Mouse (Mus musculus): Measurements from ENCODE around the gene Myzap. TPM values are rescaled to one million over a fixed set of nuclear protein-coding genes. Genes with fewer than 3 reads are reported as not detected.
A peak's percentile ranks its signal among the peaks of the same experiment; 100 is the strongest.

Gene Myzap
- polyA plus RNA-seq, 1 experiment: 0.70 TPM

- Histone ChIP-seq H3K79me3 (ENCODE audit: low read depth) (no peaks in the 10 kb centered on the region), H3K79me2 (ENCODE audit: control insufficient read depth, insufficient read depth) (no peaks in the 10 kb centered on the region), H3K36me3 (ENCODE audit: control insufficient read depth, insufficient read depth) (no peaks in the 10 kb centered on the region), H3K4me3 (ENCODE audit: insufficient read depth, poor library complexity, severe bottlenecking) (no peak overlapping the region), H3ac (ENCODE audit: control insufficient read depth, insufficient read length, low read depth) (no peak overlapping the region), H3K27me3 (ENCODE audit: control insufficient read depth, insufficient read depth, insufficient read length) (no peaks in the 10 kb centered on the region)
- TF ChIP-seq MAX (IDR thresholded peaks at IDR 0.05) (no peak), CEBPB (IDR thresholded peaks at IDR 0.05; ENCODE audit: low read depth) (no peak), CTCF (IDR thresholded peaks at IDR 0.05; ENCODE audit: control insufficient read depth, insufficient read depth, insufficient read length) (no peak), USF1 (IDR thresholded peaks at IDR 0.05; ENCODE audit: low read depth) (no peak), MYOG (IDR thresholded peaks at IDR 0.05; ENCODE audit: control insufficient read depth, extremely low read depth, insufficient read length) (no peak), FOSL1 (IDR thresholded peaks at IDR 0.05; ENCODE audit: insufficient read depth, low read length, poor library complexity, severe bottlenecking) (no peak), MYOD1 (IDR thresholded peaks at IDR 0.05; ENCODE audit: control insufficient read depth, insufficient read length, low read depth) (no peak)
These were observed 42.8 kb upstream of the Myzap start for GRCm38 (mm10) chr9:71634916-71635315.

DNA sequence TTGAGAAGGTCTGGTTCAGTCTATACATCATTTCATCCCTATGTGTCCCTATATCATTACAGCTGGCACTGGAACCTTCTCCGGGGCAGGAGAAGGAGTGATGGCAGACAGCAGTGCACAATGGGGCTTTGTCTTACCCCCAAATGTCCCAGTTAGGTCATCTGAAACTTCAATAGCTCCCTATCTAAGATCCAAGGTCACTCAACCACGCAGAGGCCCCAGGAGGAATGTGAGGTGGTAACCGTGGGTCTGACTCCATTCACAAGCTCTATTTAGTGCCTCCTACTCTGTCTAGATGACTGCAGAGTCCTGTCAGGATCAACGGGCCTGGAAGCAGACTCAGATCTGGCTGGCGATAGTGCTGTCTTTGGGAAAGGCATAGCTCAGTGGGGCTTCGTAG is 36.8 kb upstream of the Myzap start:
- Histone ChIP-seq H3K79me3 (ENCODE audit: low read depth) (no peaks in the 10 kb centered on the region), H3ac (ENCODE audit: control insufficient read depth, insufficient read length, low read depth) (no peak overlapping the region), H3K36me3 (ENCODE audit: control insufficient read depth, insufficient read depth) (no peaks in the 10 kb centered on the region), H3K4me3 (ENCODE audit: insufficient read depth, poor library complexity, severe bottlenecking) (no peak overlapping the region), H3K79me2 (ENCODE audit: control insufficient read depth, insufficient read depth) (no peaks in the 10 kb centered on the region), H3K27me3 (ENCODE audit: control insufficient read depth, insufficient read depth, insufficient read length) (no peaks in the 10 kb centered on the region)
- TF ChIP-seq CTCF (IDR thresholded peaks at IDR 0.05; ENCODE audit: control insufficient read depth, insufficient read depth, insufficient read length) (no peak), USF1 (IDR thresholded peaks at IDR 0.05; ENCODE audit: low read depth) (no peak), MYOD1 (IDR thresholded peaks at IDR 0.05; ENCODE audit: control insufficient read depth, insufficient read length, low read depth) (no peak), MYOG (IDR thresholded peaks at IDR 0.05; ENCODE audit: control insufficient read depth, extremely low read depth, insufficient read length) (no peak), CEBPB (IDR thresholded peaks at IDR 0.05; ENCODE audit: low read depth) (no peak), MAX (IDR thresholded peaks at IDR 0.05) (no peak), FOSL1 (IDR thresholded peaks at IDR 0.05; ENCODE audit: insufficient read depth, low read length, poor library complexity, severe bottlenecking) (no peak)

DNA sequence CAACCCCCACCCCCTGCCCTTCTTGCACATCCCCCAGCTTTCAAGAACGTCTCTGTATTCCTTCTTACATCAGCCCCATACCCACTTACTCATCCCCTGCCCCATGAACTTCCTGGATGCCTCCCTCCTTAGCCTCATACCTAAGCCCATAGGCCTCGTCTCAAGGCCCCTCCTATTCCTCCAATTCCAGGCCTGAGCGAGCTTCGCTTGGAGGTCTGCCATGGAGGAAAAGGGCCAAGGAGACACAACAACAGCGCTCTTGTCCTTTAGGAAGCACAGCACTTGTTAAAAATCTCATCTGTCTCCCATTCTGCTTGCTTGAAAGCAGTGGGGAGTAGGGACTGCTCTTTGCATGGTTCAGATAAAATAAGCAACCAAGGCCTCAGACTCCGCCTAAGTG is 36.1 kb upstream of the Myzap start:
- Histone ChIP-seq H3K36me3 (ENCODE audit: control insufficient read depth, insufficient read depth) (no peaks in the 10 kb centered on the region), H3K79me3 (ENCODE audit: low read depth) (no peaks in the 10 kb centered on the region), H3K4me3 (ENCODE audit: insufficient read depth, poor library complexity, severe bottlenecking) (no peak overlapping the region)

GRCm38 (mm10) chr9:71625961-71626360 is 33.8 kb upstream of the Myzap start:
- H3K79me2 ChIP-seq (ENCODE audit: control insufficient read depth, insufficient read depth): no peaks in the 10 kb centered on the region
- no peak overlapping the region for H3ac ChIP-seq (ENCODE audit: control insufficient read depth, insufficient read length, low read depth)
- H3K36me3 ChIP-seq (ENCODE audit: control insufficient read depth, insufficient read depth): no peaks in the 10 kb centered on the region
- no peaks in the 10 kb centered on the region for H3K27me3 ChIP-seq (ENCODE audit: control insufficient read depth, insufficient read depth, insufficient read length)
- TF ChIP-seq FOSL1 (IDR thresholded peaks at IDR 0.05; ENCODE audit: insufficient read depth, low read length, poor library complexity, severe bottlenecking): no peak
- no peak overlapping the region for H3K4me3 ChIP-seq (ENCODE audit: insufficient read depth, poor library complexity, severe bottlenecking)
- H3K79me3 ChIP-seq (ENCODE audit: low read depth): no peaks in the 10 kb centered on the region

More for the DNA sequence above, 36.1 kb upstream of the Myzap start:
- no peaks in the 10 kb centered on the region for H3K79me2 ChIP-seq (ENCODE audit: control insufficient read depth, insufficient read depth)
- no peak overlapping the region for H3ac ChIP-seq (ENCODE audit: control insufficient read depth, insufficient read length, low read depth)
- H3K27me3 ChIP-seq (ENCODE audit: control insufficient read depth, insufficient read depth, insufficient read length): no peaks in the 10 kb centered on the region
- TF ChIP-seq USF1 (IDR thresholded peaks at IDR 0.05; ENCODE audit: low read depth): no peak

DNA sequence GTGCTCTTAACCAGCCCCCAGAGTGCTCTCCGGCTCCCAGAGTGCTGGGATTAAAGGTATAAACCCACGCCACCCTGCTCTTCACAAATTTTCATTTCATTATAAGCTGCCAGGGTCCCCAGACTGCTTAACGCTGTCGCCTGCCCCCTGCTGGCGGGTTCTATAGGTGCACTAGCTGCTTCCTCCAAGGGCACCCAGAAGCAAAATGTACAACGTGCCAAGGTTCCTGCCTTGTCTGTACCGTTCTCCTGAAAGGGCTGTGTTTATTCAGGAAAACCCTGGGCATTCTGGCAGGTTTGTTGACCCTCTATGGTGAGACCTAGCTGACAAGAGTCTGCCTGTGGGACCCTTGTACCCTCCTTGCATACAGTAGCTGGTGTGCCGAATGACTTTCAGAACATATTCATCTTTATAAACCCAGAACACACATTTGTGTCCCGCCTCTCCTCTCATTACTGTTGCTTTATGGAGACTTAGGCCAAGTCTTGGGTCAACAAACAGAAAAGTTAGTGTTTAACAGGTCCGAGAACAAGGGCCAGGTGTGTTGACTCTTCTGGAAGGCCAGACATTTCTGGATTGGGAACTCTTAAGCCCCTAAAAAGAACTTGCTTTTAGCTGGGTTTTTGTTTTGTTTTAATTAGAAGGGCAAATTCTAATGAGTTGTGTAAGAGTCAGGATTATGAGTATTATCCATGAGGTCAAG is 32.8 kb upstream of the Myzap start:
- no peaks in the 10 kb centered on the region for H3K36me3 ChIP-seq (ENCODE audit: control insufficient read depth, insufficient read depth)
- H3ac ChIP-seq (ENCODE audit: control insufficient read depth, insufficient read length, low read depth): no peak overlapping the region
- no peak overlapping the region for H3K4me3 ChIP-seq (ENCODE audit: insufficient read depth, poor library complexity, severe bottlenecking)
- no peaks in the 10 kb centered on the region for H3K27me3 ChIP-seq (ENCODE audit: control insufficient read depth, insufficient read depth, insufficient read length)
- TF ChIP-seq CTCF (IDR thresholded peaks at IDR 0.05; ENCODE audit: control insufficient read depth, insufficient read depth, insufficient read length): peak; percentile 38
- TF ChIP-seq USF1 (IDR thresholded peaks at IDR 0.05; ENCODE audit: low read depth): no peak
- H3K79me2 ChIP-seq (ENCODE audit: control insufficient read depth, insufficient read depth): no peaks in the 10 kb centered on the region
- no peaks in the 10 kb centered on the region for H3K79me3 ChIP-seq (ENCODE audit: low read depth)

DNA sequence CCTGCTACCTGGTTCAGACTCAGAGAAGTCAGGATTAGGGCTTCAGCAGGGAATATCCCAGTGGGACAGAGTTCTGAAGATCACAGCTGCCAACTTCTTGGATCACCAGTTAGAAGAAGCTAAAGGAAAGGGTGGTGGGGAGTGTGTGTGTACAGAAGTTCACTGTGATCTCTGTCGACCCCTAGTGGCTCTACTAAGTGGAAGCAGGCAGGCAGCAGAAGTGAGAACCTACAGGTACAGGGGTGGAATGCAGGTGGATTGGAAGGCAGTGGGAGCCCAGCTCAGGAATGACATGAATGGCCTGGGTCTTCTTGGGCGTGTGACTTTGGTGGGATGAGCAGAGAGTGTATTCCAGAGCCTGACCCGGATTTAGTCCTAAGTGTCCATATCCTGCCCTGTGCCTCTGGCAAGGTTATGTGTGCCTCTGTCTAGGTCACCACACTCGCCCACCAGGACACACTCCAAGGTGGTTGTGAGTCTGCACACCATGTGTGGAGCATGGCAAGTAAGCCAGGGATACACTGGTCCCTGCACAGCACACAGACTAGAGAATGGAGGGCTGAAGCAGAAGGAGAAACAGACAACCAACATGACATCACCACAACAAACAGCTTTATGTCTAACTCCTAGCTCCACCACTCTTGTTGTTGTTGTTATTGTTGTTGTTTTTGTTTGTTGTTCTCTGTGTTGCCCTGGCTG is 31.9 kb upstream of the Myzap start:
- TF ChIP-seq FOSL1 (IDR thresholded peaks at IDR 0.05; ENCODE audit: insufficient read depth, low read length, poor library complexity, severe bottlenecking): no peak
- TF ChIP-seq CTCF (IDR thresholded peaks at IDR 0.05; ENCODE audit: control insufficient read depth, insufficient read depth, insufficient read length): peak; percentile 53
- H3K79me3 ChIP-seq (ENCODE audit: low read depth): no peaks in the 10 kb centered on the region

More for the DNA sequence above, 31.9 kb upstream of the Myzap start:
- no peaks in the 10 kb centered on the region for H3K27me3 ChIP-seq (ENCODE audit: control insufficient read depth, insufficient read depth, insufficient read length)
- H3ac ChIP-seq (ENCODE audit: control insufficient read depth, insufficient read length, low read depth): no peak overlapping the region
- no peaks in the 10 kb centered on the region for H3K36me3 ChIP-seq (ENCODE audit: control insufficient read depth, insufficient read depth)
- H3K4me3 ChIP-seq (ENCODE audit: insufficient read depth, poor library complexity, severe bottlenecking): no peak overlapping the region
- H3K79me2 ChIP-seq (ENCODE audit: control insufficient read depth, insufficient read depth): no peaks in the 10 kb centered on the region

All from C2C12 (cell line).